Mouse (Mus musculus) B cell, adult 62 days (primary cell): ENCODE data around the gene Gpr139. TPM values are rescaled to one million over a fixed set of nuclear protein-coding genes. Genes with fewer than 3 reads are reported as not detected.

ENCODE experiments used
- total RNA-seq: library from RNA; stranded (reverse); gene quantifications from 4 replicates; pipeline ENCODE4 v1.2.4, GENCODE M21; 2023

The Gpr139 gene
- not detected in 4 replicates for total RNA-seq

GRCm38 (mm10) chr7:119184341-119185143, at the start of gene Gpr139:
TSS of gene Gpr139 (minus strand) at chr7:119184603.

Other genes starting within 250 kb of the Gpr139 start
- gene Gprc5b, start 189.4 kb downstream of the Gpr139 start, total RNA-seq: 12.3 to 17.6 TPM (median 13.8 TPM) in 4 replicates